Mouse (Mus musculus) kidney, embryonic 14.5 days (tissue): ENCODE results near the gene Fut1. TPM values are rescaled to one million over a fixed set of nuclear protein-coding genes. Genes with fewer than 3 reads are reported as not detected.

ENCODE experiments used
- ATAC-seq: fragments of 200-750 bp; cut with Nextera tagmentation; 2 replicates; pipeline ENCODE4 v1.8.0; 2017; ENCODE audit warnings: moderate number of reproducible peaks, mild to moderate bottlenecking, moderate TSS enrichment, moderate library complexity; ENCODE audit not compliant: low FRiP score, low TSS enrichment
- H3K27ac ChIP-seq: fragments of 300-500 bp; sonication (generic); 2 replicates; pipeline ENCODE4 v1.5.1; 2014; ENCODE audit warnings: low read depth, mild to moderate bottlenecking, low read length, moderate library complexity, mixed read lengths
- H3K27me3 ChIP-seq: fragments of 300-500 bp; sonication (generic); 2 replicates; pipeline ENCODE4 v1.6.1; 2014; ENCODE audit warnings: mild to moderate bottlenecking, low read length; ENCODE audit not compliant: control insufficient read depth, insufficient read depth
- H3K36me3 ChIP-seq: fragments of 300-500 bp; sonication (generic); 2 replicates; pipeline ENCODE4 v1.6.1; 2014; ENCODE audit warnings: low read length, mixed read lengths; ENCODE audit not compliant: control insufficient read depth, insufficient read depth
- H3K4me1 ChIP-seq: fragments of 300-500 bp; sonication (generic); 2 replicates; pipeline ENCODE4 v1.6.1; 2014; ENCODE audit warnings: low read length, mixed read lengths; ENCODE audit not compliant: control insufficient read depth, insufficient read depth
- H3K4me2 ChIP-seq: fragments of 300-500 bp; sonication (generic); replicated peaks from 2 replicates; pipeline ENCODE4 v1.6.1; 2014; ENCODE audit warnings: low read depth, mild to moderate bottlenecking, low read length
- H3K4me3 ChIP-seq: fragments of 300-500 bp; sonication (generic); 2 replicates; pipeline ENCODE4 v1.5.1; 2014; ENCODE audit warnings: mild to moderate bottlenecking, low read length
- H3K9ac ChIP-seq: fragments of 300-500 bp; sonication (generic); 2 replicates; pipeline ENCODE4 v1.6.1; 2014; ENCODE audit warnings: low read depth, mild to moderate bottlenecking, low read length, moderate library complexity
- H3K9me3 ChIP-seq: fragments of 300-500 bp; sonication (generic); 2 replicates; pipeline ENCODE4 v1.6.1; 2016; ENCODE audit warnings: low read length; ENCODE audit not compliant: control insufficient read depth
- WGBS: fragments of 180-500 bp; shearing (Covaris S2); extraction: QIAGEN DNeasy Blood & Tissue Kit; methylation state at CpG from one replicate; pipeline ENCODE4 v1.1.7; 2014; 5-methylcytosine and 5-hydroxymethylcytosine counted together
- polyA plus RNA-seq: library from polyadenylated mRNA; unstranded; fragments of >200 nt; fragmentation: Nextera tagmentation; extraction: Ambion mirVana; gene quantifications from 2 replicates; pipeline ENCODE4 v1.2.1, GENCODE M21; 2014

Gene Fut1
- polyA plus RNA-seq, 1 experiment from 2014 or later, result 0.14 TPM

- Histone ChIP-seq H3K4me1 (no peaks in the 10 kb centered on the region), H3K4me2 (no peak overlapping the region), H3K27me3 (no peaks in the 10 kb centered on the region), H3K27ac (no peak overlapping the region), H3K9ac (no peak overlapping the region), H3K4me3 (no peak overlapping the region), H3K36me3 (no peaks in the 10 kb centered on the region), H3K9me3 (no peaks in the 10 kb centered on the region)
- 87% methylated on average over 5 of the region's 5 CpGs for WGBS
- ATAC-seq, result no peak
These were observed 20.1 kb upstream of the Fut1 start for GRCm38 (mm10) chr7:45597013-45597412.

GRCm38 (mm10) chr7:45597527-45597926, 19.6 kb upstream of the Fut1 start:
- Histone ChIP-seq H3K9ac (no peak overlapping the region), H3K4me3 (no peak overlapping the region), H3K27me3 (no peaks in the 10 kb centered on the region), H3K36me3 (no peaks in the 10 kb centered on the region), H3K9me3 (no peaks in the 10 kb centered on the region), H3K4me2 (no peak overlapping the region), H3K4me1 (no peaks in the 10 kb centered on the region), H3K27ac (no peak overlapping the region)
- WGBS, result 92% methylated on average over 6 of the region's 6 CpGs
- ATAC-seq, result no peak

DNA sequence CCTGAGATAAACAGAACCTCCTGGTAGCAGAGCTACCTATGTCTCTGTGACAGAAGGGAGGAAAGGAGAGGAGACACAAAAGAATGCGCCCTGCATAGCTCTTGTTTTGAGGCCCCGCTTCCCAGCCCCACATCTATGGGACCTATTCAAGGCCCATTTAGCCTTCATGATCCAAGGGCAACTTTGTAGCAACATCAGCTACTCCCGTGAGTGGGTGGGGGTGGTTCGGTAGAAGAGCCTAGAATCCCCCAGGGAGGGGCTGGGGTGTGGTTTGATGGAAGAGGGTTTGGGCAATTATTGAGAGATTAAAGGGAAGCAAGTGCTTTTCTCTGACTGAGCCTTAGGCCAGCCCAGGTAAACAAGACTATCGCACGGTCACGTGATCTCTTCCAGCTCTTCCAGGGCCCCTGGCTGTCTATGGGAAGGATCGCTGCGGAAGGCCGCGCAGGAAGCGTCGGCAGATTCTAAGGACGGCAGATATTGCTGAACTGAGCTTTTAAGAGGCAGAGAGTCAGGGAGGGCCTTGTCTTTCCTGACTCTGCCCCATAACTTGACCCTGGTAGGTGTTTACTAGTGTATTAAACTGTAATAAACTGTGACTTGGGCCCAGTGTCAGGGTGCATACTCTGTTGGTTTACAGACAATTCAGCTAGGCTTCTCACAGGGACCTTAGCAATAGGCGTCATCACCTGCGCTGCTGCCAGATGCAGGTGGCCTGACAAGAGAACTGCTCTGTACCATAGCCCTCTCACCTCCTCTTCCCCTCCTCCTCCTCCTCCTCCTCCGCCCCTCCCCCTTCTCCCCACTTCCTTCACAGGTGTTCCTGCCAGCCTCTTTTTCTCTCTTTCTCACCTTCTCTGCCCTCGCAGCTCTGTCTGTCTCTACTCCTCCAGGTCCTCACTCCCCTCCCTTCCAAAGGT, 17.9 kb upstream of the Fut1 start:
- H3K4me1 ChIP-seq, result no peaks in the 10 kb centered on the region
- ATAC-seq, result no peak
- 48% methylated on average over 18 of the region's 18 CpGs for WGBS
- no peak overlapping the region for H3K4me3 ChIP-seq
- H3K4me2 ChIP-seq, result no peak overlapping the region
- no peaks in the 10 kb centered on the region for H3K9me3 ChIP-seq
- no peak overlapping the region for H3K9ac ChIP-seq
- H3K27me3 ChIP-seq, result no peaks in the 10 kb centered on the region
- H3K27ac ChIP-seq, result no peak overlapping the region
- no peaks in the 10 kb centered on the region for H3K36me3 ChIP-seq

DNA sequence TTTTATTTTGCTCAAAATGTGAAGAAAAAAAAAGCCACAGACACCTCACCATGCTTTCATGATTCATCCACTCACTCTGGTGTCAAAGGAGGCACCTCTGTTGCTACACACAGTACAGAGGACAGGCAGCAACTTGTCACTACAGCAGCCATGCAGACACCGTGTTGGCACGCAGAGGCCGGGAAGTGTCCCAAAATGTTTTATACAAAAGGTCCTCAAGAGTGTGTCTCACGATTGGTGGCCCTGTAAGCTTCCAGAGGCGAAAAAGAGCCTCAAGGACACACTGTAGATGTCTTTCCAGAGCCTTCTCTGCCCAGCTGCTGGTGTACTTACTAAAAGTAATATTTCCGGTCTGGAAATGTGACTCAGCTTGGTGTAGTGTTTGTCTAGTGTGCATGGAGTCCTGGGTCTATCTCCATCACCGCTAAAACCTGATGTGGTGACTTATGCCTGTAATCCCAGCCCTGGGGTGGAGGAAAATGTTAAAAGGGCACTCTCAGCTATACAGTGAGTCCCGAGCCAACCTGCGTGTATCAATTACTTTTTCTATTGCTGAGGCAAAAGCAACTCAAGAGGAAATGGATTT, 11.3 kb upstream of the Fut1 start:
- Histone ChIP-seq H3K36me3 (no peaks in the 10 kb centered on the region), H3K4me1 (no peaks in the 10 kb centered on the region), H3K4me2 (no peak overlapping the region), H3K27me3 (no peaks in the 10 kb centered on the region), H3K27ac (no peak overlapping the region), H3K9ac (no peak overlapping the region), H3K9me3 (no peaks in the 10 kb centered on the region), H3K4me3 (no peak overlapping the region)
- no peak for ATAC-seq
- 73% methylated on average over 9 of the region's 9 CpGs for WGBS

DNA sequence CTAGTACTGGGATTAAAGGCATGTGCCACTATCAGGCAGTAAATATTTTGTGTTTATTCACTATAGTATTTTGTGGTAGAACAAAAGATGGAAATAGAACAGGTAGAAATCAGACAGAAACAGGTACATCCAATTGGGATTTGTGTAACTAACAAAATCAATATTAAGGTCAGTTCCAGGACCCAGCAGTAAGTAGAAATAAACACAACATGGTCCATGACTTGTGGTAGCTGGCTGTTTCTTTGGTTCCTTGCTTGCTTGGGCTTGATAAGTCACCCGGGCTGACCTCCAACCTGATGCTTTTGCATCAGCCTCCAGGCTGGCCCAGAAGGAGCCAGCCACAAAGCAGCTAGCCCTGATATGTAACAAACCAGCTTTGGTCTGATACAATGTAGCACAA, 7.6 kb upstream of the Fut1 start:
- 80% methylated on average over 1 of the region's 1 CpGs for WGBS
- no peak overlapping the region for H3K27ac ChIP-seq
- no peak overlapping the region for H3K4me2 ChIP-seq
- no peaks in the 10 kb centered on the region for H3K9me3 ChIP-seq
- no peaks in the 10 kb centered on the region for H3K36me3 ChIP-seq
- no peak overlapping the region for H3K9ac ChIP-seq
- ATAC-seq, result no peak
- H3K4me1 ChIP-seq, result no peaks in the 10 kb centered on the region
- H3K4me3 ChIP-seq, result no peak overlapping the region
- no peaks in the 10 kb centered on the region for H3K27me3 ChIP-seq

- Histone ChIP-seq H3K27ac (no peak overlapping the region), H3K4me1 (peaks cover 12% of the 10 kb centered on the region), H3K9me3 (no peaks in the 10 kb centered on the region), H3K27me3 (peaks cover 31% of the 10 kb centered on the region), H3K4me3 (no peak overlapping the region), H3K4me2 (no peak overlapping the region), H3K36me3 (no peaks in the 10 kb centered on the region), H3K9ac (no peak overlapping the region)
- WGBS, result 30% methylated on average over 6 of the region's 6 CpGs
- peak; percentile 59 for ATAC-seq
These were observed 812 bp upstream of the Fut1 start for GRCm38 (mm10) chr7:45616277-45616676.

DNA sequence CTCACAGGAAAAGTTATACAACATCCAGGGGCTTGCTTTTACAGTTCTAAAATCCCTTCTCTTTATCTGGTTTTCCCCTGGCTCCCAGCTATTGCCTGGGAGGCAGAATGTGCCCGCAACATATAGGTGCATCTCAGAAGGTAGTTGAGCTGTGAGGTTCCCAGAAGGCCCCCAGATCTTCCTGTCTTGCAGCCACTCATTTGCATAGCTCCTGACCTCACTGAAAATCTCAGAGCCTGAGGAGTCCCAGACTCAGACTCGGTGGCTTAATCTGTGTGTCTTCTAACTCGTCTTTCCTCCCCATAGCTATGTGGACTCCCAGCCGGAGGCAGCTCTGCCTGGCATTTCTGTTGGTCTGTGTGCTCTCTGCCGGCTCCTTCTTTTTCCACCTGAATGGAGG, 1.2 kb downstream of the Fut1 start:
- 86% methylated on average over 5 of the region's 5 CpGs for WGBS
- no peak overlapping the region for H3K27ac ChIP-seq
- peaks cover 31% of the 10 kb centered on the region for H3K27me3 ChIP-seq
- no peaks in the 10 kb centered on the region for H3K9me3 ChIP-seq
- no peak overlapping the region for H3K4me3 ChIP-seq
- H3K4me1 ChIP-seq, result peaks cover 12% of the 10 kb centered on the region
- H3K36me3 ChIP-seq, result no peaks in the 10 kb centered on the region
- H3K9ac ChIP-seq, result no peak overlapping the region
- H3K4me2 ChIP-seq, result no peak overlapping the region
- ATAC-seq, result no peak

- WGBS, result 83% methylated on average over 5 of the region's 5 CpGs
- peaks cover 12% of the 10 kb centered on the region for H3K4me1 ChIP-seq
- H3K4me2 ChIP-seq, result no peak overlapping the region
- no peak overlapping the region for H3K9ac ChIP-seq
- no peaks in the 10 kb centered on the region for H3K9me3 ChIP-seq
- H3K27ac ChIP-seq, result no peak overlapping the region
- H3K4me3 ChIP-seq, result no peak overlapping the region
- no peak for ATAC-seq
- peaks cover 31% of the 10 kb centered on the region for H3K27me3 ChIP-seq
- H3K36me3 ChIP-seq, result no peaks in the 10 kb centered on the region
These were observed 2.5 kb downstream of the Fut1 start for GRCm38 (mm10) chr7:45619592-45619991.

GRCm38 (mm10) chr7:45621443-45621842, 4.4 kb downstream of the Fut1 start, which contains the start of gene Izumo1:
Gene Izumo1, plus strand, starts transcription at chr7:45621811.
- ATAC-seq, result no peak
- Histone ChIP-seq H3K9ac (no peak within 1 kb of the TSS), H3K9me3 (no peaks in the 10 kb centered on the region), H3K4me2 (no peak within 1 kb of the TSS), H3K36me3 (no peaks in the 10 kb centered on the region), H3K27me3 (peaks cover 22% of the 10 kb centered on the region), H3K4me1 (peaks cover 6% of the 10 kb centered on the region), H3K27ac (no peak within 1 kb of the TSS), H3K4me3 (no peak within 1 kb of the TSS)
- WGBS, result 35% methylated on average over 9 of the region's 9 CpGs
